Mouse (Mus musculus): ENCODE measurements around the gene Satb2.

DNA sequence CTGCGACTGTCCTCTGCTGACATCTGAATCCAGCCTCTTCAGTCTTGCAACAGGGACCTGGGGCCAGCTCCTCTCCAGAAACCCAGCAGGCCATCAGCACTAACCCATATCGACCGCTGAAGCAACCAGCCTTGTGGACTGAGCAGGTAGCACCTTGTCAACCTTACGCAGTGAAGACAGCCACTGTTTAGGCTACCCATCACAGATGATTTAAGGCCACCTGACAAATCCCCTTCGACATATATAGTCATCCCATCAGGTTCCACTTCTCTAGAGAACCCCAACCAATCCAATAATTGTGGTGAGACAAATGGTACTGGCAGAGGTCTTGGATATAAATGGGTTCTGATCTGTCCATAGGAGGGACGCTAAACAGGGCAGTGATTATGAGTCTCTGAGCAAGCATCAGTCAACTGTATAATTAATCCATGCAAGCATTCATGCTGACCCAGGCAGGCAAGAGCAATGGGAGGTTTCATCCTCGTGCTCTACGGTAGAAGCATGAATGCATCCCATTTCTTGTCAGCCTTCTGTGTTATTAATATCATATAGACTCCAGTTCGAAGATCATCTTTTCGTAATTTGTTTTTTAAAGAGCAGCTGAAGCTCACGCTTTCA, 229.5 kb downstream of the Satb2 start:
- no peak for TF ChIP-seq EP300 (IDR thresholded peaks at IDR 0.05; ENCODE audit: low read depth)
- TF ChIP-seq CTCF (IDR thresholded peaks at IDR 0.05; ENCODE audit: low read depth), result no peak

Data from heart, postnatal 0 days (tissue).